Mouse (Mus musculus): ENCODE measurements around the gene Cacna1e.

GRCm38 (mm10) chr1:154460067-154460466, 424.2 kb downstream of the Cacna1e start:
- TF ChIP-seq GATA1 (IDR thresholded peaks at IDR 0.05; ENCODE audit: low read length), result no peak
- TF ChIP-seq TAL1 (IDR thresholded peaks at IDR 0.05; ENCODE audit: low read length), result no peak
